Mouse (Mus musculus) MEL (cell line): ENCODE results near the gene Mypop.

ENCODE experiments used
- BHLHE40 ChIP-seq: IDR thresholded peaks from 2 replicates; pipeline ENCODE4 v1.6.1; 2012; ENCODE audit warnings: low read depth, mild to moderate bottlenecking, inconsistent platforms, low read length, improper control_type of control experiment, borderline replicate concordance
- CTCF ChIP-seq, 3 experiments: IDR thresholded peaks in 2 of 3; conservative IDR thresholded peaks in 1 of 3; 2 replicates each; pipeline ENCODE4 v1.5.1; 2011 to 2012; ENCODE audit warnings: low read length in 3 of 3, low read depth in 2 of 3, mild to moderate bottlenecking in 2 of 3, improper control_type of control experiment in 1 of 3, inconsistent platforms in 1 of 3, mixed read lengths in 1 of 3, moderate library complexity in 1 of 3; ENCODE audit not compliant: control insufficient read depth in 1 of 3, insufficient read depth in 1 of 3, poor library complexity in 1 of 3, severe bottlenecking in 1 of 3
- E2F4 ChIP-seq: IDR thresholded peaks from 2 replicates; pipeline ENCODE4 v1.6.1; 2011; ENCODE audit warnings: low read depth, low read length, improper control_type of control experiment, borderline replicate concordance
- ELF1 ChIP-seq: IDR thresholded peaks from 2 replicates; pipeline ENCODE4 v1.6.1; 2014; ENCODE audit warnings: low read depth, mild to moderate bottlenecking, inconsistent platforms, low read length, improper control_type of control experiment, moderate library complexity
- EP300 ChIP-seq, 2 experiments: IDR thresholded peaks; 2 replicates each; pipeline ENCODE4 v1.6.1; 2011; ENCODE audit warnings: improper control_type of control experiment in 2 of 2, low read length in 2 of 2, low read depth in 1 of 2, mild to moderate bottlenecking in 1 of 2
- JUND ChIP-seq: IDR thresholded peaks from 2 replicates; pipeline ENCODE4 v1.6.1; 2011; ENCODE audit warnings: low read depth, mild to moderate bottlenecking, improper control_type of control experiment, low read length
- KAT2A ChIP-seq: conservative IDR thresholded peaks from 2 replicates; pipeline ENCODE4 v1.6.1; 2012; ENCODE audit warnings: low read depth, low read length, improper control_type of control experiment, inconsistent platforms
- MAFK ChIP-seq: IDR thresholded peaks from 2 replicates; pipeline ENCODE4 v1.6.1; 2011; ENCODE audit warnings: low read depth, mild to moderate bottlenecking, low read length, improper control_type of control experiment, borderline replicate concordance
- MAZ ChIP-seq: IDR thresholded peaks from 2 replicates; pipeline ENCODE4 v1.6.1; 2012; ENCODE audit warnings: low read depth, mild to moderate bottlenecking, inconsistent platforms, low read length, improper control_type of control experiment
- POLR2A ChIP-seq, 2 experiments: IDR thresholded peaks; 2 replicates each; pipeline ENCODE4 v1.6.1; 2011 to 2012; ENCODE audit warnings: low read length in 2 of 2, mild to moderate bottlenecking in 2 of 2, control low read depth in 1 of 2, improper control_type of control experiment in 1 of 2, low read depth in 1 of 2, moderate library complexity in 1 of 2; ENCODE audit not compliant: control insufficient read depth in 1 of 2, insufficient read depth in 1 of 2, poor library complexity in 1 of 2
- POLR2AphosphoS2 ChIP-seq: IDR thresholded peaks from 2 replicates; pipeline ENCODE4 v1.6.1; 2011; ENCODE audit warnings: low read length, improper control_type of control experiment
- POLR2AphosphoS5 ChIP-seq: IDR thresholded peaks from 2 replicates; pipeline ENCODE4 v1.6.1; 2012; ENCODE audit warnings: low read depth, borderline replicate concordance, mild to moderate bottlenecking, inconsistent platforms, low read length, moderate library complexity, mixed read lengths
- RAD21 ChIP-seq: IDR thresholded peaks from 2 replicates; pipeline ENCODE4 v1.6.1; 2011; ENCODE audit warnings: mild to moderate bottlenecking, low read depth, low read length, improper control_type of control experiment
- TBP ChIP-seq: IDR thresholded peaks from 2 replicates; pipeline ENCODE4 v1.8.0; 2011; ENCODE audit warnings: low read depth, low read length, improper control_type of control experiment

DNA sequence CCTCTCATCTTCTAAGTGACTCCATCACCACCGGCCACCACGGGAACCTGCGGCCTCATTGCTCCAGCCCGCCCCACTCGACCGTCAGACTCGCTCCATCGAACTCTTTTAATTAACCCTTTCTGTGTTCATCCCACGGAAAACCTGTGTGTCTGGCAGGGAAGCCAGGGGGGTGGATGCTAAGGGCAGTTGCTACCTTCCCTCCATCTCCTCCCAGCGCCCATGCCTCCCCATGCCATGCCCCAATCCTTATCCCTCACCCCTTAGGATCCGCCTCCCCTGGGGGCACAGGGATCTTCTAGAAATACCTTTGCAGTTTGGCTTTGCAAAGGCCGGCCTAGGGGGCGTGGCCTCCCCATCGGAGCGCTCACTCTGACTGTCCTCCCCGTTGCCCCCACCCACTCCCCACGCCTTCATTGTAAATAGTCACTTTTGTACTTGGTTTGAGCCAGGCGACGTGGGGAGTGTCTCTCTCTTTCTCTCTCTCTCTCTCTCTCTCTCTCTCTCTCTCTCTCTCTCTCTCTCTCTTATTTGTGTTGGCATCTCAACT lies 27.7 kb upstream of the Mypop start:
- TF ChIP-seq TBP (no peak), JUND (no peak), MAFK (no peak), KAT2A (no peak), POLR2A (IDR thresholded peaks at IDR 0.05; ENCODE audit: control insufficient read depth in 1 of 2, insufficient read depth in 1 of 2, low read depth in 1 of 2, low read length in 2 of 2, poor library complexity in 1 of 2) (no peak), CTCF (IDR thresholded peaks at IDR 0.05 in 2 of 3, conservative IDR thresholded peaks at IDR 0.05 in 1 of 3; ENCODE audit: control insufficient read depth in 1 of 3, insufficient read depth in 1 of 3, low read depth in 2 of 3, low read length in 3 of 3, poor library complexity in 1 of 3, severe bottlenecking in 1 of 3) (no peak), RAD21 (no peak), MAZ (no peak), POLR2AphosphoS2 (no peak), E2F4 (no peak), EP300 (IDR thresholded peaks at IDR 0.05; ENCODE audit: low read depth in 1 of 2, low read length in 2 of 2) (no peak), BHLHE40 (no peak), ELF1 (no peak), POLR2AphosphoS5 (no peak)
